Mouse (Mus musculus) heart, adult 11 months (tissue): ENCODE data around the gene Lce3a.

Source experiments
- DNase-seq: peaks from one replicate; pipeline ENCODE4 v3.0.0; 2022

The Lce3a gene

DNA sequence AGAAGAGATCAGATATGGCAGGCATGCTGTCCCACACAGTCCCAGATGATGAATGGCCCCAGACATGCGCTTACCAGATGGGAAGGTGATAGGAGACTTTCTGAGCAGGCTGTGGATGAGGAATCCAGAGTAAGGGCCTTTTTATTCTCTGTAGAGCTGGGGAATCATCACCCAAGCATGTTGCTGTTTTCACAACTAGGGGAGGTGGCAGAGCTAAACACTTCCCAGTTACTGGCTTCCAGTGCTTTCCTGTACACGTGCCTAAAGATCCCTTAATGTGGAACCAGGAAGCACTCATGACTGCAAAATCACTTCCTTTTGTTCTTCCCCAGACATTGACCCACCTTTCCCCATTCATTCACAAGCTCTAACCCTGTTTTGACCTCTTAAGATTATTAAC, at the start of gene Lce3a:
Lce3a (minus strand) TSS at position 101 of the 400 bp plus-strand sequence.
- DNase-seq = no peak

- DNase-seq = no peak
Measured at GRCm38 (mm10) chr3:92966761-92967160, 40.7 kb upstream of the Lce3a start, which contains the start of gene Lce3e. Gene Lce3e, plus strand, starts transcription at chr3:92967061.

- no peak for DNase-seq
Measured at GRCm38 (mm10) chr3:92957090-92957489, 31.1 kb upstream of the Lce3a start, which contains the start of gene Lce3d. Gene Lce3d, plus strand, starts transcription at chr3:92957390.

DNA sequence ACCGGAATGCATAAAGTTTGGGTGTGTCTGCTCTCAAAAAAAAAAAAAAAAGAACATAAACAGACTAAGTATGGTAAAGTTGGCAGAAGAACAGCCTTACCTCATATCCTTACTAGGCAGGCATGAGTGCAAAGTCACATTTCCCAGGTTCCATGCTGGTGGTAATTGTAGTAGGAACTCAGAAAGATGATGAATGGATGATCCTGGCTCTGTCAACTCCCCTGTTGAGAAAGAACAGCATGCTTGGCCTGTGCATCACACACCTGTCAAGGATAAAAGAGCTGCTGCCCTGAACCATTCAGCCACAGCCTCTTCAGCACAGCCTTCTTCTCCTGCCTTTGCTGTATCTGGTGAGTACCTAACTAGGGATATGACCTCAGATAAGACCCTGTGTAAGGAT, 18.2 kb upstream of the Lce3a start, which contains the start of gene Lce3c:
Lce3c (plus strand) TSS at position 301 of the 400 bp plus-strand sequence.
- DNase-seq = no peak

DNA sequence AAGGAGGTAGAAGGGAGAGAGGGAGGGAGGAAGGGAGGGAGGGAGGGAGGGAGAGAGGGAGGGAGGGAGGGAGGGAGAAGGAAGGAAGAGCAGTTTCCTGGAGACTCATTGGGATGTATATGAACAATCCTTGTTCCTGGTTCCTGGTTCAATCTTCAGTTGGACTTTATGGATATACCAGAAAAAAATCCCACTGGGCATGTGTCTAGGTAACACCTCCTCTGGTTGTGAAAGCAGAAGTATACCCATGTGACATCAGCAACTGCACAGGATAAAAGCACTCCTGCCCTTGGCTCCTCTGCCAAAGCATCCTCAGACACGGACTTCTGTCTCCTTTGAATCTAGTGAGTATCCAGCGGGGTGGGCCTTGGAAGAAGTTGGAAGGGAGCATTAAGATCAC, 6.6 kb upstream of the Lce3a start, which contains the start of gene Lce3b:
Lce3b (plus strand) TSS at position 301 of the 400 bp plus-strand sequence.
- DNase-seq = no peak

- DNase-seq = no peak
Measured at GRCm38 (mm10) chr3:92920364-92920763, 5.7 kb downstream of the Lce3a start.

GRCm38 (mm10) chr3:92907571-92907970, 18.5 kb downstream of the Lce3a start:
- DNase-seq = no peak

GRCm38 (mm10) chr3:92905182-92905581, 20.8 kb downstream of the Lce3a start:
- DNase-seq = no peak

DNA sequence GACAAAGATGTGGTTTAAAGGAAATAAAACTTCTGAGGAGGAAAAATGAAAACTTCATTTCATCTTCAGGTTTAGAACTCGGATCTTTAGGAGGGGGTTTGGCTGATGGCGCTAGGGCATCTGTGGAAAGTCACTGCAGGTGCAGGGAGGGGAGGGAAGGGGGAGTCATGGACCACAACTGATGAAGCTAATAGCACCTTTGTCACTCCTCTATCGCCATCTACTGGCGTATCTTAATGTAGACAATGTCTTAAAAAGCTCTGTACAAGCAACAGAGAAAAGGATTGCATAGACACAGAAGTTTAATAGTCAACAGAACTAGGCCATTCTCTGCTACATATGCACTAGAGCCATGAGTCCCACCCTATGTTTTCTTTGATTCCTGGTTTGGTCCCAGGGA, 22.4 kb downstream of the Lce3a start:
- no peak for DNase-seq

DNA sequence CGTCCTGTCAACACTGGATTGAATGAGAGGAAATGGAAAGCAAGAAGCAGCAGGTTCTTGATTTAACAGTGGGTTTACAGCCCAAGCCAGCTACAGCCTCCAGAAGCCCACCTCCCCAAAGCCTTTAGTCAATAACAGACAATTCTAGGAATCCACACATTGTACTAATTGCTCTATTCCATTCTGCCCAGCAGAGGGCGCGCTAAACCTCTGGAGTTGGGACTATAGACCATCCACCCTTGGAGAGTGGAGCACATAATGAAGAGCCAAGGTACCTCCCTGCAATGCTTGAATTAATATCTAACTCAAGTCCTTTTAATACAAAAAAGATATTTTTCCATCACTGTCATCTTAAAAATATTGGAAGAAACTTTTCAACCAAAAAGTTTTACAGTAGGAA, 23.0 kb downstream of the Lce3a start:
- no peak for DNase-seq

- no peak for DNase-seq
Measured at GRCm38 (mm10) chr3:92894489-92894888, 31.5 kb downstream of the Lce3a start.

DNA sequence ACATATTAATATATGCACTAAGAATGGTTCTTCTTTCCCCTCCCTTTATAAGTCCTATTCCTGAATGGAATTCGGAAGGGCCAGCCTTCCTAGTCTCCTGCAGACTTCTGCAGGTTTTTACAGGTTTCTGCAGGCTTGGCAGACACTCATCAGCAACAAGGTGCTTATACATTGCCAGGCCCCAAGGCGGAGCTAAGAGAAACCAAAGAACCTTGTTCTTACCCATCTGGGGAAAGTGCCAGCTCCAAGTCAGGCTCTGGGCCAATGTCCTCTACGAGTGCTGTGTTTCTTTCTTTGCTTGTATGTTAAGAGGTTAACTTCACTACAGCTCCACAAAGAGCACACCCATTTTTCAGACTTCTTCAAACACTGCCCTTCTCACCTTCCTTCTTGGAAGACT, 32.0 kb downstream of the Lce3a start:
- no peak for DNase-seq
